Mouse (Mus musculus) limb, embryonic 10.5 days (tissue): ENCODE data around the gene Pik3ca. TPM values are rescaled to one million over a fixed set of nuclear protein-coding genes. Genes with fewer than 3 reads are reported as not detected.
A peak's percentile ranks its signal among the peaks of the same experiment; 100 is the strongest.

Experiments used
- DNase-seq: peaks from one replicate; pipeline ENCODE4 v3.0.0-alpha.2; 2017; ENCODE audit warnings: low spot score
- H3K27ac ChIP-seq: fragments of 300-500 bp; sonication (generic); 2 replicates; pipeline ENCODE4 v1.5.1; 2016; ENCODE audit warnings: mild to moderate bottlenecking
- H3K27me3 ChIP-seq: fragments of 300-500 bp; sonication (generic); 2 replicates; pipeline ENCODE4 v1.6.1; 2016; ENCODE audit warnings: low read depth, mild to moderate bottlenecking; ENCODE audit not compliant: poor library complexity, severe bottlenecking
- H3K36me3 ChIP-seq: fragments of 300-500 bp; sonication (generic); 2 replicates; pipeline ENCODE4 v1.6.1; 2016; ENCODE audit warnings: mild to moderate bottlenecking, moderate library complexity
- H3K4me1 ChIP-seq: fragments of 300-500 bp; sonication (generic); 2 replicates; pipeline ENCODE4 v1.6.1; 2016
- H3K4me3 ChIP-seq: fragments of 300-500 bp; sonication (generic); 2 replicates; pipeline ENCODE4 v1.5.1; 2016; ENCODE audit warnings: mild to moderate bottlenecking, moderate library complexity
- H3K9me3 ChIP-seq: fragments of 300-500 bp; sonication (generic); replicated peaks from 2 replicates; pipeline ENCODE4 v1.6.1; 2016; ENCODE audit warnings: mild to moderate bottlenecking
- WGBS: fragments of 180-500 bp; shearing (Covaris S2); methylation state at CpG from one replicate; pipeline ENCODE4 v1.1.7; 2016; 5-methylcytosine and 5-hydroxymethylcytosine counted together
- polyA plus RNA-seq: library from polyadenylated mRNA; unstranded; fragments of >200 nt; fragmentation: Nextera tagmentation; extraction: Ambion mirVana; gene quantifications from 2 replicates; pipeline ENCODE4 v1.2.1, GENCODE M21; 2016

The Pik3ca gene
- polyA plus RNA-seq, 1 experiment from 2014 or later = 8.3 TPM

- Histone ChIP-seq H3K27me3 (no peaks in the 10 kb centered on the region), H3K36me3 (no peaks in the 10 kb centered on the region), H3K9me3 (no peaks in the 10 kb centered on the region), H3K4me1 (peaks cover 25% of the 10 kb centered on the region), H3K4me3 (no peak overlapping the region), H3K27ac (peak overlapping the region; percentile 31; the same call in 1 of the 2 replicates)
- DNase-seq = peak; percentile 25
- 82% methylated on average over 14 of the region's 14 CpGs for WGBS
Measured at GRCm38 (mm10) chr3:32472191-32472900, 74.9 kb downstream of the Pik3ca start.

- Histone ChIP-seq H3K4me3 (no peak overlapping the region), H3K27ac (no peak overlapping the region), H3K27me3 (no peaks in the 10 kb centered on the region), H3K4me1 (peaks cover 25% of the 10 kb centered on the region), H3K9me3 (no peaks in the 10 kb centered on the region), H3K36me3 (no peaks in the 10 kb centered on the region)
- DNase-seq = peak; percentile 10
- 89% methylated on average over 10 of the region's 10 CpGs for WGBS
Measured at GRCm38 (mm10) chr3:32473184-32473583, 75.7 kb downstream of the Pik3ca start.

- H3K4me1 ChIP-seq = peaks cover 3% of the 10 kb centered on the region; the same call in 1 of the 2 replicates
- no peaks in the 10 kb centered on the region for H3K9me3 ChIP-seq
- no peak overlapping the region for H3K27ac ChIP-seq
- DNase-seq = no peak
- H3K27me3 ChIP-seq = no peaks in the 10 kb centered on the region
- 90% methylated on average over 7 of the region's 7 CpGs for WGBS
- no peaks in the 10 kb centered on the region for H3K36me3 ChIP-seq
- H3K4me3 ChIP-seq = no peak overlapping the region
Measured at GRCm38 (mm10) chr3:32479961-32480360, 82.5 kb downstream of the Pik3ca start.

GRCm38 (mm10) chr3:32483035-32483434 lies 85.6 kb downstream of the Pik3ca start:
- H3K4me3 ChIP-seq = no peak overlapping the region
- H3K4me1 ChIP-seq = peaks cover 3% of the 10 kb centered on the region; the same call in 1 of the 2 replicates
- H3K36me3 ChIP-seq = no peaks in the 10 kb centered on the region
- H3K9me3 ChIP-seq = no peaks in the 10 kb centered on the region
- DNase-seq = no peak
- H3K27ac ChIP-seq = no peak overlapping the region
- 84% methylated on average over 3 of the region's 3 CpGs for WGBS
- no peaks in the 10 kb centered on the region for H3K27me3 ChIP-seq

GRCm38 (mm10) chr3:32486543-32486942 lies 89.1 kb downstream of the Pik3ca start:
- Histone ChIP-seq H3K9me3 (no peaks in the 10 kb centered on the region), H3K27me3 (no peaks in the 10 kb centered on the region), H3K36me3 (no peaks in the 10 kb centered on the region), H3K4me3 (no peak overlapping the region), H3K27ac (no peak overlapping the region), H3K4me1 (peaks cover 3% of the 10 kb centered on the region; the same call in 1 of the 2 replicates)
- WGBS = 82% methylated on average over 4 of the region's 4 CpGs
- DNase-seq = no peak

- 83% methylated on average over 6 of the region's 6 CpGs for WGBS
- Histone ChIP-seq H3K4me1 (peaks cover 3% of the 10 kb centered on the region; the same call in 1 of the 2 replicates), H3K4me3 (no peak overlapping the region), H3K27me3 (no peaks in the 10 kb centered on the region), H3K36me3 (no peaks in the 10 kb centered on the region), H3K27ac (no peak overlapping the region), H3K9me3 (no peaks in the 10 kb centered on the region)
- DNase-seq = no peak
Measured at GRCm38 (mm10) chr3:32488172-32488571, 90.7 kb downstream of the Pik3ca start.

GRCm38 (mm10) chr3:32490076-32490927 lies 92.8 kb downstream of the Pik3ca start:
- Histone ChIP-seq H3K4me3 (no peak overlapping the region), H3K9me3 (no peaks in the 10 kb centered on the region), H3K36me3 (no peaks in the 10 kb centered on the region), H3K27me3 (no peaks in the 10 kb centered on the region), H3K4me1 (0 out of 2 replicates have a peak, but pooled peaks cover 3% of the 10 kb centered on the region), H3K27ac (no peak overlapping the region)
- WGBS = 74% methylated on average over 15 of the region's 15 CpGs
- no peak for DNase-seq

- Histone ChIP-seq H3K27ac (no peak overlapping the region), H3K36me3 (no peaks in the 10 kb centered on the region), H3K4me3 (no peak overlapping the region), H3K9me3 (no peaks in the 10 kb centered on the region), H3K27me3 (no peaks in the 10 kb centered on the region), H3K4me1 (peaks cover 6% of the 10 kb centered on the region; the same call in 1 of the 2 replicates)
- DNase-seq = no peak
Measured at GRCm38 (mm10) chr3:32490928-32491315, 93.5 kb downstream of the Pik3ca start.

- H3K27ac ChIP-seq = no peak within 1 kb of the TSS
- no peak for DNase-seq
- no peak within 1 kb of the TSS for H3K4me3 ChIP-seq
- H3K27me3 ChIP-seq = no peaks in the 10 kb centered on the region
- WGBS = 85% methylated on average over 11 of the region's 11 CpGs
- no peaks in the 10 kb centered on the region for H3K36me3 ChIP-seq
- no peaks in the 10 kb centered on the region for H3K9me3 ChIP-seq
- peaks cover 10% of the 10 kb centered on the region; the same call in 1 of the 2 replicates for H3K4me1 ChIP-seq
Measured at GRCm38 (mm10) chr3:32492097-32493090, 94.9 kb downstream of the Pik3ca start, which contains the start of gene Kcnmb3. Gene Kcnmb3 (minus strand): TSS chr3:32492231.

- no peak overlapping the region for H3K4me3 ChIP-seq
- WGBS = 82% methylated on average over 8 of the region's 8 CpGs
- H3K27me3 ChIP-seq = no peaks in the 10 kb centered on the region
- no peak for DNase-seq
- H3K9me3 ChIP-seq = no peaks in the 10 kb centered on the region
- peaks cover 10% of the 10 kb centered on the region; the same call in 1 of the 2 replicates for H3K4me1 ChIP-seq
- no peak overlapping the region for H3K27ac ChIP-seq
- no peaks in the 10 kb centered on the region for H3K36me3 ChIP-seq
Measured at GRCm38 (mm10) chr3:32494387-32495087, 97.1 kb downstream of the Pik3ca start.

GRCm38 (mm10) chr3:32495088-32495770 lies 97.8 kb downstream of the Pik3ca start:
- Histone ChIP-seq H3K4me1 (peaks cover 10% of the 10 kb centered on the region; the same call in 1 of the 2 replicates), H3K9me3 (no peaks in the 10 kb centered on the region), H3K27me3 (no peaks in the 10 kb centered on the region), H3K27ac (no peak overlapping the region), H3K36me3 (no peaks in the 10 kb centered on the region), H3K4me3 (no peak overlapping the region)
- DNase-seq = no peak
- 67% methylated on average over 8 of the region's 8 CpGs for WGBS
